Mouse (Mus musculus) neural tube, embryonic 14.5 days (tissue): ENCODE measurements at regions not wholly inside any gene's neighbourhood (a gene's known extent, or its start where the extent isn't known, plus 50 kb on each side); places are given as distances from the start of the nearest gene placed in this dataset.

Source experiments
- ATAC-seq: fragments of 200-750 bp; cut with Nextera tagmentation; 2 replicates; pipeline ENCODE4 v1.8.0; 2017; ENCODE audit warnings: low read depth, mild to moderate bottlenecking, moderate TSS enrichment, moderate library complexity
- H3K27ac ChIP-seq: fragments of 300-500 bp; sonication (generic); 2 replicates; pipeline ENCODE4 v1.5.1; 2014; ENCODE audit warnings: low read depth, mild to moderate bottlenecking, control low read depth, low read length, moderate library complexity, mixed read lengths
- H3K27me3 ChIP-seq: fragments of 300-500 bp; sonication (generic); 2 replicates; pipeline ENCODE4 v1.6.1; 2014; ENCODE audit warnings: low read length; ENCODE audit not compliant: control insufficient read depth, insufficient read depth
- H3K36me3 ChIP-seq: fragments of 300-500 bp; sonication (generic); 2 replicates; pipeline ENCODE4 v1.6.1; 2014; ENCODE audit warnings: low read length, mixed read lengths; ENCODE audit not compliant: control insufficient read depth, insufficient read depth
- H3K4me1 ChIP-seq: fragments of 300-500 bp; sonication (generic); 2 replicates; pipeline ENCODE4 v1.6.1; 2014; ENCODE audit warnings: low read length; ENCODE audit not compliant: control insufficient read depth, insufficient read depth
- H3K4me2 ChIP-seq: fragments of 300-500 bp; sonication (generic); 2 replicates; pipeline ENCODE4 v1.6.1; 2014; ENCODE audit warnings: mild to moderate bottlenecking, low read depth, low read length, control low read depth
- H3K4me3 ChIP-seq: fragments of 300-500 bp; sonication (generic); 2 replicates; pipeline ENCODE4 v1.5.1; 2014; ENCODE audit warnings: low read depth, low read length, control low read depth, mixed read lengths
- H3K9ac ChIP-seq: fragments of 300-500 bp; sonication (generic); replicated peaks from 2 replicates; pipeline ENCODE4 v1.6.1; 2014; ENCODE audit warnings: low read depth, mild to moderate bottlenecking, control low read depth, low read length, mixed read lengths
- H3K9me3 ChIP-seq: fragments of 300-500 bp; sonication (generic); 2 replicates; pipeline ENCODE4 v1.6.1; 2016; ENCODE audit warnings: low read length; ENCODE audit not compliant: control insufficient read depth
- WGBS: fragments of 180-500 bp; shearing (Covaris S2); extraction: QIAGEN DNeasy Blood & Tissue Kit; methylation state at CpG from one replicate; pipeline ENCODE4 v1.1.7; 2014; 5-methylcytosine and 5-hydroxymethylcytosine counted together

DNA sequence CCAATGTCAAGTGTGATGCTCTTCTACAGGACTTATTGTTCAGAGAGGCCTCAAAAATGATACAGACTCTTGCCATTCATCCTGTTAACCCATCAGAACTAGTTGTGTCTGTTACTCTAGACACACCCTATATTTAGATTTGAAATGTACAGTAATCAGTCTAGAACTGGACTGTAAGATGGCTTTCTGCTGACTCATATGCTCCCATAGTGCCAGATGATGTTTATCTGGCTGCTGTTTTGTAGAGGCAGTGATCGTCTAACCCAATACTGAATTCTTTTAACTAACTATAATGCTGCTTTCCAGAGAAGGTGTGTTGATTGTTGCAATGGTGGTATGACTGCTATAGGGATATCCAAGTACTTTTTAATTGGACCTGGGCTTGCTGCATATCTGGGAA is 185.9 kb upstream of the Npsr1 start:
- Histone ChIP-seq H3K4me2 (no peak overlapping the region), H3K4me1 (no peaks in the 10 kb centered on the region), H3K9ac (no peak overlapping the region), H3K4me3 (no peak overlapping the region), H3K9me3 (no peaks in the 10 kb centered on the region), H3K27ac (no peak overlapping the region), H3K27me3 (no peaks in the 10 kb centered on the region), H3K36me3 (no peaks in the 10 kb centered on the region)
- ATAC-seq = no peak
- 95% methylated on average over 1 of the region's 1 CpGs for WGBS

DNA sequence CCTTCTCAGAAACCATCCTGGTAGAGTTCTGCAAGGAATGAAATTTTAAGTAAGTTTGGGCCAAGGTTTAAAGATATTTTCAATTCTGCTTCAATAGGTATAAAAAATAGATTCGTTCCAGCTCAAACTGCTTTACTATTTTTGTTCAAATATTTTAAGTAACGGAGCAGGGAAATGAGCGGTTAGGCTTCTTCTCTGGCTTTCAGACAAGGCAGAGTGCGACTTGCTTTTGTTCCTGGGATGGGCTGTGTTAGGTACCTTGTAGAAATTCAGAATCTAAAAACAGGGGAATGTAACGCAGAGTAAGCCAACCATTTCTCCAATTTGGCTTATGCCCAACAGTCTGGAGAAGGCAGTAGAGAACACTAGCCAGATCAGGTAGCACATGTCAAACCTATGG is 180.5 kb upstream of the Npsr1 start:
- WGBS = 91% methylated on average over 5 of the region's 5 CpGs
- no peaks in the 10 kb centered on the region for H3K27me3 ChIP-seq
- ATAC-seq = no peak
- H3K4me1 ChIP-seq = no peaks in the 10 kb centered on the region
- H3K4me2 ChIP-seq = no peak overlapping the region
- no peak overlapping the region for H3K4me3 ChIP-seq
- H3K9ac ChIP-seq = no peak overlapping the region
- no peak overlapping the region for H3K27ac ChIP-seq
- H3K36me3 ChIP-seq = no peaks in the 10 kb centered on the region
- H3K9me3 ChIP-seq = no peaks in the 10 kb centered on the region

DNA sequence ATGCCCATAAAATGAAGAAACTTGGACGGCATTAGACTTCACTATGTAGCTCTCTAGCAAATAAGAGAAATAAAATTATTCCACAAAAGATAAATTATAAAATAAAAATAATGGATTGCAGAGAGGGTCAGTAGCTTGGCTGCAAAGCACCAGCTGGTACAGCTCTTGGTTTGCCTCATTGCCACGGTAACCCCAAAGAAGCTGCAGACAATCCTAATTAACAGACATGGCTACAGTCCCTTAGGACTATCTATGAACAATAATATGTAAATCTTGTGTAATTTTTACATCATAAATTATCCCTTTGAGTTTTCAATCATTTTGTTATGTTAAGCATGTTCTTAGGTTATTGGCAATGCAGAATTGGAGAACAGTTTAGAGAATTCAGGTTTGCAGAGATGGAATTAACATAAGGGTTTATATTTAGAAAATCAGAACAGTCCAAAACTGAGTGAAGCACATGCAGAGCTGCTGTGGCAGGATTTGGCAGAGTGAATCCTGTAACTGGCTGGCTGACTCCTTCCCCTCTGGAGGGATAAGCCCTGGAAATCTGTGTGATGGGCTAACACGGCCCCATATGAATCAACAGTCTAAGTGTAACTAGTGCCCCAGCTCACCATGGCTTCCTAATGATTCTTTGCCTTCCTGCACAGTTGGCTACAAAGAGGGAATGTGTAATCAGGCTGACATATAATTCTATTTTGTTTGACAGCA is 178.4 kb upstream of the Npsr1 start:
- H3K9ac ChIP-seq = no peak overlapping the region
- peak; percentile 83 for ATAC-seq
- H3K4me3 ChIP-seq = no peak overlapping the region
- H3K27ac ChIP-seq = no peak overlapping the region
- H3K36me3 ChIP-seq = no peaks in the 10 kb centered on the region
- H3K9me3 ChIP-seq = no peaks in the 10 kb centered on the region
- WGBS = 26% methylated on average over 3 of the region's 3 CpGs
- H3K4me2 ChIP-seq = no peak overlapping the region
- no peaks in the 10 kb centered on the region for H3K27me3 ChIP-seq
- no peaks in the 10 kb centered on the region for H3K4me1 ChIP-seq

DNA sequence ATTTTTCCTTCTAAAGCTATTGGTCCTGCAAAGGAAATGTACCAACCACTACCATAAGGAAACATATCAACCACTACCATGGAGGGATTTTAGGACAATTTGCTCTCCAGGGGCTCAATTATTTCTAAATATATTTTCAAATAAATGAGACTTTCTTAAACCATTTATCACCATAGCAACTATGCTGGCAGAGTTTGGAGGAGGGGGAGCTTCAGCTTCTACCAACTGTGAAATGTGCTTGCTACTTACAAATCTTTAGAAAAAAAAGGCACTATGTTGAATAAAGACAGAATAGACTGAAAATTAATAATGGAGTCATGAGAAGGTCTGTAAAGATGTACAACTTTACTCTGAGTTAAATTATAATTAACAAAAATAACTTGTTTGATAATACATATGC is 165.6 kb upstream of the Npsr1 start:
- H3K4me1 ChIP-seq = no peaks in the 10 kb centered on the region
- no peak overlapping the region for H3K4me2 ChIP-seq
- H3K27me3 ChIP-seq = no peaks in the 10 kb centered on the region
- no peak for ATAC-seq
- no peak overlapping the region for H3K4me3 ChIP-seq
- no peaks in the 10 kb centered on the region for H3K9me3 ChIP-seq
- H3K36me3 ChIP-seq = no peaks in the 10 kb centered on the region
- no peak overlapping the region for H3K9ac ChIP-seq
- H3K27ac ChIP-seq = no peak overlapping the region

DNA sequence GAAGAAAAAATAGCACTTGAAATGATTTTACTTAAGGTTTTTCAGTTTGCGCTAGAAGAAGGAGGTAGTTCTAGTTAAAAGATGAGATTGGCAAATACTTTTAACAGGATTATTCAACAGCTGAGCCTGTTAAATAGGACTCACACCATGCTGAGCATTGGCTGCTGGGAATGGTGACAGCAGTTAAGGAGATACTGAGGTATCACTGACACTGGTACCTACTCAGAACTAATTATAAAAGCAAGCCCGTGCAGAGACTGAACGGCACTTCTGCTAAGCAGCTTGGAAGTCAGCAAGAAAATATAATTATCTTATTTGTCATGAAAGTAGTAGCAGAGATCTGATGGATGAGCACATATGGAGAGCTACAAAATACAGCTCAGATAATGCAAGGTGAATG is 163.5 kb upstream of the Npsr1 start:
- 93% methylated on average over 3 of the region's 3 CpGs for WGBS
- H3K36me3 ChIP-seq = no peaks in the 10 kb centered on the region
- no peak overlapping the region for H3K4me3 ChIP-seq
- no peak overlapping the region for H3K27ac ChIP-seq
- H3K4me1 ChIP-seq = no peaks in the 10 kb centered on the region
- H3K9ac ChIP-seq = no peak overlapping the region
- no peaks in the 10 kb centered on the region for H3K27me3 ChIP-seq
- no peaks in the 10 kb centered on the region for H3K9me3 ChIP-seq
- no peak for ATAC-seq
- no peak overlapping the region for H3K4me2 ChIP-seq

DNA sequence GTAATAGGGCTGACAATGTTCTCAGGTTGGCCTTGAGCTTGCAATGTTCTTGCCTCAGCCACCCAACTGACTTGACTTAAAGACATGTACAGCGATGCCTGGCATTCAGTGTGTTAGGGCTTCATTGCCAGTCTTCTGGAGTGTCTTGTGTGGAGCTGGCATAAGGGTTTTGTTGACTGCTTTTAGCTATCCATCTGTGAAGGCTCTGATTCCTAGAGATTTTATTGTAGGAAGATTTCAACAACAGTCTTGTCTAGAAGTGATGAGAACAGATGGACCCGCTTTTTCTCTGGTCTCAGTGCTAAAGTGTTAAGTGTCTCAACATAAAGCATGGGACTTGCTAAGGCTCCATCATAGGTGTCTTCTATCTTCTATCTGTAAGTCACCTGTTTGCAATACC is 145.3 kb upstream of the Npsr1 start:
- Histone ChIP-seq H3K4me1 (no peaks in the 10 kb centered on the region), H3K27me3 (no peaks in the 10 kb centered on the region), H3K36me3 (no peaks in the 10 kb centered on the region), H3K4me3 (no peak overlapping the region), H3K9ac (no peak overlapping the region), H3K9me3 (no peaks in the 10 kb centered on the region), H3K27ac (no peak overlapping the region), H3K4me2 (no peak overlapping the region)
- WGBS = 94% methylated on average over 2 of the region's 2 CpGs
- no peak for ATAC-seq

DNA sequence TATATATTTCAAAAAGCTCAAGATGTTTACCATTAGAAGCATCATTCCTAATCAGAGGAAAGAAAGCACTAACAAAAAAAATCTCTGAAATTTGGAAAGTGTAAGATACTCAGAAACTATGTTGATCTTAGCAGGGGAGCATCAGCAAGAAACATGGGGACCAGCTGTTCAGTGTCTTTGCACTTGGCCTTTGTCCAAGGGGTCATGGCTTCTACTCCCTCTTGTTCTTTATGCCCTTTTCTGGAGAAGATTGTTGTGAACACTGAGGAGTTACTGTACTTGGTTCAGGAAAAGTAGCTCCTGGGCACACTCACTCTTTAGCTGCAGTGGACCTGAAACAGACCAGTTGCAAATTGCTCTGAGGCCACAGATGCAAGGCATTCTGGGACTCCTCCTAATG is 141.2 kb upstream of the Npsr1 start:
- no peaks in the 10 kb centered on the region for H3K4me1 ChIP-seq
- H3K27ac ChIP-seq = no peak overlapping the region
- no peaks in the 10 kb centered on the region for H3K9me3 ChIP-seq
- H3K9ac ChIP-seq = no peak overlapping the region
- no peak overlapping the region for H3K4me3 ChIP-seq
- no peaks in the 10 kb centered on the region for H3K36me3 ChIP-seq
- ATAC-seq = no peak
- no peak overlapping the region for H3K4me2 ChIP-seq
- no peaks in the 10 kb centered on the region for H3K27me3 ChIP-seq

DNA sequence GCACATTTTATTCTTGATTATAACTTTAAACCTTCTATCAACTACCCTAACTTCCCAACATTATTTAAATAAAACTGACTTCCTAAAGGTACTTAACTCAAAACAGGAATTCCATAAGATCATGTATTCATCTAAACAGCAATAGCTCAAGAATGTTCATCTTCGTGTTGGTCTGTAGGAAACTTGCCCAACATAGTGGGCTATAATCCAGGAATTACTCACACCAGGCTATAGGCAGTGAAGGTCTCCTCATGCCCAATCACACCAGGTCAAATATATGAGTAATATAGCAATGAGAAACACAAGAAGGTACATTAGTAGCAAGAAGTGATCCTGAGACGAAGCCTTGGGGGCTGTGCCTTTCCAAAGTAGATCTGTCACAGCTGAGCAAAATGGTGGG is 128.1 kb upstream of the Npsr1 start:
- H3K4me2 ChIP-seq = no peak overlapping the region
- H3K4me3 ChIP-seq = no peak overlapping the region
- ATAC-seq = no peak
- H3K36me3 ChIP-seq = no peaks in the 10 kb centered on the region
- no peaks in the 10 kb centered on the region for H3K4me1 ChIP-seq
- whole genome bisulfite sequencing = 87% methylated on average over 2 of the region's 2 CpGs
- no peak overlapping the region for H3K27ac ChIP-seq
- H3K9ac ChIP-seq = no peak overlapping the region
- no peaks in the 10 kb centered on the region for H3K9me3 ChIP-seq
- no peaks in the 10 kb centered on the region for H3K27me3 ChIP-seq

DNA sequence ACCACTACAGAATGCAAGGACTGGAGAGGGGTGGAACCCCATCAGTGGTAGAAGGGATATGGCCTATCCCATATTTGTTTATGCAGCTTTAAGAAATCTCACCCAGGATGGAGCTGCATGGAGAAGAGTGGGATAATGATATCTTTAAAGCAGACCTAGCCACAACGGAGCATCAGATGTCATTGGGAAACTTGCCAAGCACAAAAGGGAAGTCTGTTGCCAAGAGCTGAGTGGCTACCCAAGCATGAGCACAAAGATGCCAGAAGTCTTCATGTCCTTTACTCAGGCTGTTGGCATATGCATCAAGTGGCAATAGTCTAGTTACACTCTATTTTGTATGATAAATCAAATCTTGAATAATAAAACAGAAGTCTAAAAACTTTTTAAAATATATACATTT is 124.6 kb upstream of the Npsr1 start:
- no peaks in the 10 kb centered on the region for H3K36me3 ChIP-seq
- WGBS = 74% methylated on average over 1 of the region's 1 CpGs
- H3K4me3 ChIP-seq = no peak overlapping the region
- no peak overlapping the region for H3K9ac ChIP-seq
- H3K27ac ChIP-seq = no peak overlapping the region
- ATAC-seq = no peak
- H3K4me1 ChIP-seq = no peaks in the 10 kb centered on the region
- H3K9me3 ChIP-seq = no peaks in the 10 kb centered on the region
- no peak overlapping the region for H3K4me2 ChIP-seq
- no peaks in the 10 kb centered on the region for H3K27me3 ChIP-seq

DNA sequence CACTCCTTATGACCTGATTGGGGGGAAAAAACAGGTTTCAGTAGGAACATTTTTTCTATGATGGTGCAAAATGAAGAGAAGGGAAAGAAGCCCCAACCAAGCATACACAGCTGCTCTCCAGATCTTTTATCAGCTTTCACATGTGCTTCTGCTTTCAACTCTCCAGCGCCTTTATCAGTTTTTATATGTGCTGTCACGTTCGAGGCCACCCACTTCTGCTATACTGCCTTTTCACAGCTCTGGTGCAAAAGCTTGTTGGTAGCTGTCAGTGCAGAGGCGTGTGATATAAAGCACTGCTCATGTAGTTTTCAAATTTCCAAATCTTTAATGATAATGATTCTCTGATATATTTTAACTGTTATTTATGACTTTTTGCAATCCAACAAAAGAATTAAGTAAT is 120.2 kb upstream of the Npsr1 start:
- no peak overlapping the region for H3K27ac ChIP-seq
- no peaks in the 10 kb centered on the region for H3K4me1 ChIP-seq
- 81% methylated on average over 4 of the region's 4 CpGs for WGBS
- ATAC-seq = no peak
- H3K27me3 ChIP-seq = no peaks in the 10 kb centered on the region
- no peak overlapping the region for H3K9ac ChIP-seq
- H3K4me3 ChIP-seq = no peak overlapping the region
- H3K4me2 ChIP-seq = no peak overlapping the region
- no peaks in the 10 kb centered on the region for H3K9me3 ChIP-seq
- no peaks in the 10 kb centered on the region for H3K36me3 ChIP-seq
